Mouse (Mus musculus): ENCODE results near the gene Fam243.

DNA sequence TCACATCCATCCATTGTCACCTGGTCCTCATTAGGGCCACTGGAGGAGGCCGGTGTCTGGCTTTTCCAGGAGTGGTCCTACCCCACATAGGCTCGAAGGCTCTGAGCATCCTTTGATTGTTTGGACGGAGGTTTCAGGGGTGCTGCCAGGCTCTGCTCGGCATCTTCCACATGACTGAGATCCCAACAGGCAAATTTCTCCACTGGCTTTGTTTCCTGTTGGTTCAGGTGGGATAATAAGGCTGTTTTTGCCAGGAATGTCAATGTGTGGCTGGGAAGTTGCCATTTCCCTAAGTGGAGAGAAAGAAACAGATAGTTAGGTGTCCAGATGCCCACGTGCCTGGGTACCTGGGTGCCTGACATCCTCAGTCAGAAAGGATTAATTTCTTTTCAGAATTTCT, 46.7 kb downstream of the Fam243 start:
- TF ChIP-seq POLR2AphosphoS2 (IDR thresholded peaks at IDR 0.05; ENCODE audit: insufficient read length, low read depth) (no peak), MYOD1 (IDR thresholded peaks at IDR 0.05; ENCODE audit: control insufficient read depth in 1 of 3, insufficient read length in 2 of 3, low read depth in 2 of 3) (no peak)

Data from myocyte (in vitro differentiated cells).